Mouse (Mus musculus) lung, adult 2 months (tissue): ENCODE measurements at regions not wholly inside any gene's neighbourhood (a gene's known extent, or its start where the extent isn't known, plus 50 kb on each side); places are given as distances from the start of the nearest gene placed in this dataset.

Experiments used
- CTCF ChIP-seq: fragments of 200-500 bp; IDR thresholded peaks from 2 replicates; pipeline ENCODE4 v1.5.1; 2011; ENCODE audit warnings: mild to moderate bottlenecking, low read length, control low read depth; ENCODE audit not compliant: insufficient read depth
- POLR2A ChIP-seq: fragments of 200-500 bp; IDR thresholded peaks from 2 replicates; pipeline ENCODE4 v1.6.1; 2011; ENCODE audit warnings: low read depth, mild to moderate bottlenecking, control low read depth, low read length, borderline replicate concordance; ENCODE audit errors: extremely low read depth

GRCm38 (mm10) chr12:25861100-25861499 is 554.0 kb downstream of the Rnf144a start:
- TF ChIP-seq CTCF: no peak
- no peak for TF ChIP-seq POLR2A
